In genomic region chrX:12673054-12673775, GRCm38 (mm10) we compare ENCODE assay signal across 8 mouse cellular contexts. TPM values are rescaled to one million over a fixed set of nuclear protein-coding genes. Genes with fewer than 3 reads are reported as not detected.
DNase-seq lines count a peak whose midpoint lies in the region; ATAC-seq lines count a peak whose summit lies in the region.

Gene 1810030O07Rik, minus strand, starts transcription at chrX:12673668.

- H3K27ac ChIP-seq in lung, embryonic 16.5 days (ENCODE audit: low read length), result peak within 1 kb of the TSS; percentile 95

- ATAC-seq in hematopoietic stem cell, adult 5-6 weeks (replicated peaks in 1 of 2; ENCODE audit: insufficient read depth in 1 of 2, low FRiP score in 2 of 2, low TSS enrichment in 1 of 2, low read depth in 1 of 2, poor library complexity in 2 of 2, severe bottlenecking in 2 of 2), result peak; percentile 99 to 100
- peak; percentile 100 for ATAC-seq in lung, embryonic 16.5 days (ENCODE audit: low read depth)

- H3K36me3 ChIP-seq in lung, embryonic 16.5 days (ENCODE audit: control insufficient read depth, insufficient read depth, low read length), result no peaks in the 10 kb centered on the region

- WGBS in lung, embryonic 16.5 days, result 7% methylated on average over 42 of the region's 42 CpGs

- H3K9me3 ChIP-seq in lung, embryonic 16.5 days (ENCODE audit: control insufficient read depth, low read length), result no peaks in the 10 kb centered on the region

- peak within 1 kb of the TSS; percentile 76 for H3K4me3 ChIP-seq in lung, embryonic 16.5 days (ENCODE audit: low read length)

- H3K4me1 ChIP-seq in lung, embryonic 16.5 days (replicated peaks; ENCODE audit: control insufficient read depth, insufficient read depth, low read length), result no peaks in the 10 kb centered on the region; the same call in 1 of the 2 replicates

- peak within 1 kb of the TSS; percentile 59 for H3K4me2 ChIP-seq in lung, embryonic 16.5 days (ENCODE audit: low read depth, low read length)

- H3K27me3 ChIP-seq in lung, embryonic 16.5 days (ENCODE audit: control insufficient read depth, insufficient read depth, low read depth, low read length), result no peaks in the 10 kb centered on the region

- peak; percentile 88 for DNase-seq in MEL-GATA-1-ER (ENCODE audit: extremely low read depth, low read depth)
- DNase-seq in cerebellum, adult 8-10 months, result peak; percentile 85
- peak; percentile 81 for DNase-seq in forelimb bud, embryonic 11.5 days (ENCODE audit: low read depth, low spot score)
- peak; percentile 74 for DNase-seq in layer of hippocampus, adult 9-10 months (ENCODE audit: low spot score)
- peak; percentile 59 for DNase-seq in ovary, postnatal 10 days (ENCODE audit: low spot score)
- DNase-seq in thymus, postnatal 10 days (ENCODE audit: low spot score in 2 of 2), result peak; percentile 78 to 80

- H3K9ac ChIP-seq in lung, embryonic 16.5 days (ENCODE audit: low read length), result peak within 1 kb of the TSS; percentile 79

RNA-seq across cellular contexts. Expression of gene 1810030O07Rik, which starts in this region (rescaled TPM):
- 38.6 and 41.2 TPM in 2 replicates for total RNA-seq in hematopoietic stem cell, adult 5-6 weeks (2017)
- 42.4 and 42.5 TPM in 2 replicates for polyA plus RNA-seq in lung, embryonic 16.5 days (2015; fragmentation: Nextera tagmentation; extraction: Ambion mirVana)

Comparison
In these comparisons a context has a peak if more than half of its experiments do, and no peak if none do; other contexts are left out.
1. Peak in every context shown above with its lines: DNase-seq, ATAC-seq, H3K4me3 ChIP-seq and H3K27ac ChIP-seq.